Mouse (Mus musculus): Measurements from ENCODE around the gene Golga2.

Gene Golga2

DNA sequence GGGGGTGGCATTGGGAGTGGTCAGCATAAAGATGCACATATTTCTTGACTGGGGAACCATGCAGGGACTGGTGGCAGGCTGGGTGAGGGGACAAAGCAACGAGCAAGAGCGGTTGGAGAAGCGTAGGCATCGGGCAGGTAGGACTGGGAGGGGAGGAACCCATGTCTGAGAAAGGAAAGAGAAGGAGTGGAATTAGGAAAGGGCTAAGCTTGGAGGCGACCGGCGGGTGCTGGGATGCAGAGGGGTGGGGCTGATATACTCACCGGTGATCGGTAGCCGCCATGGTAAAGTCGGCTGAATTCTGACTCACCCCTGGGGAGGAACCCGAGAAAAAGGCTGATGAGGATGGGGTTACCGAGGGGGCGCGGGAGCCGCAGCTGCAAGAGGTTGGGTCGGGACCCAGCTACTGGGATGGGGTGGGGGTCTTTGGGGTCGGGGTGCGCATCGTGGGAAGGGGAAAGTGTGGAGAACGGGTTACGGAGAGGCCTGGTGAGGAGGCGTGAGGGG is at the start of gene Golga2:
Gene Golga2 (plus strand): TSS at position 51 of the 507 bp plus-strand sequence.
- DNase-seq: peak; percentile 51

DNA sequence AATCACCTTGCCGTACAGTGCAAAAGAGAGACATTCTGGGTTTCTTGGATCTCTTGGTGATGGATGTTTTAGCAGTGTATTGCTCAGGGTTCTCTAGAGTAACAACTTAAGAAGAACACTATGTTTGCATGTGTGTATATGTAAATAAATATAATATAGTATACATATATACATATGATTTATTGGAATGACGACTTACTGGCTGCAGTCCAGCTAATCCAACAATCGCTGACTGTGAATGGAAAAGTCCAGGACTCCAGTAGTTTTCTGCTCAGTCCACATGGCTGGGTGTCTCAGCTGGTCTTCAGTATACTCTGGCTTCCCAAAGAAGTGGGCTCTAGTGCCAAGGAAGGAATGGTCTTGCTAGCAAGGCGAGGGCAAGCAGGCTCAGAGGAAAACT is 49.6 kb upstream of the Golga2 start:
- DNase-seq: no peak

DNA sequence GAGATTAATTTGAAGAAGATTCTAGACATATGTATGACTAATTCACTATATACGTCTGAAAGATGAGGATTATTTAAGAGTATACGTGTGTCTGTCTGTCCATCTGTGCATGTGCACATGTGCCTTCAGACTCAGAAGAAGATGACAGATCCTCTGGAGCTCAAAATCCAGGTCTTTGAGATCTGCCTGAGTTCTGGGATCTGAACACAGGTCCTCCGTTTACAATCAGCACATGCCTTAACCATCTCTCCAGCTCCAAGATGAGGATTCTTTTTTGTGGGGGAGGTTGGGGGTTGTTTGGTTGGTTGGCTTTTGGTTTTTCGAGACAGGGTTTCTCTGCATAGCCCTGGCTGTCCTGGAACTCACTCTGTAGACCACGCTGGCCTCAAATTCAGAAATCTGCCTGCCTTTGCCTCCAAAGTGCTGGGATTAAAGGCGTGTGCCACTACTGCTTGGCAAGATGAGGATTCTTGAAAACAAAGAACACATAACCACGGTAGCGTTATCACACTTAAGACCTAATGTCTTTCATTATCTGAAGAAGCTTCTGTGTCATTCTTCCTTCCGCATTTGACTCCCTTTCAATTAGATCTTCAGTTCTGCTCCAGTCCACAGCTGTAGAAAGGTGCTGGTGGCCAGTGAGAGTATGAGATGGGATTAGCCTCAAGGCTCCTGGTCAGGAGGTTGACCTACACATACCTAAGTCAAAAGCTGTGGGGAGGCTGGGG is 48.3 kb upstream of the Golga2 start:
- no peak for DNase-seq

DNA sequence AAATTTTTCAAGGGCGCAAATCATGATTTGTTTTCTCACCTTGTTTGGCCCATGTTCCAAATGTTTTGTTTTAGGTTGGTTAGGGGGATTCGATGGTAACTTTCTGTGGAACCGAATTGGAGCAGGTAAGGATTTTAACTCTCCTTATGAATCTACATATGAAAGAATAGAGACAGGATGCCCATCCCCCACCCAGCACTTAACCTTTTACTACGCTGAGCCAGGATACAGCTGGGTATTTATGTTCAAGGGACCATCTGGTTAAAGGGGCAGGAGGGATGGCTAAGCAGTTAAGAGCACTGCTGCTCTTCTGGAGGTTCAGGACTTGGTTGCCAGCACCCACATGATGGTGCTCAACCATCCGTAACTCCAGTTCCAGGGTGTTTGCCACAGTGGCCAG is 46.6 kb upstream of the Golga2 start:
- DNase-seq: no peak

DNA sequence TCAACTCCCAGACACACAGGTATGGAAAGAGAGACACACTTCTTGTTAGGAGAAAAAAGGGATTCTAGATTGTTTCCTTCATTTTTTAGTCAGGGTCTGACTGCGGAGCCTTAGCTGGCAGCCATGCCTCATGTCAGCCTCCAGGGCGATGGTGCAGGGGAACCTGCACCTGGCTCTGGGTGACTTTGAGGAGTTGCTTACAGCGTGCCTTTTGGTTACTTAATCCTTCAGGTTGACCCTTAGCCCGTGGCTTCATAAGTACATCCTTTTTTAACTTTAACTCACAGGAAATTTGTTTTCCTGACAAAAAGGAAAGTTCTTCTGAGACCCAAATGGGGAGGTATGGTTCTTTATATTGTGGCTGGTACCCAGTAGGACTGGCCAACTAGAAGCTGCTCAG is 44.2 kb upstream of the Golga2 start:
- DNase-seq: no peak

DNA sequence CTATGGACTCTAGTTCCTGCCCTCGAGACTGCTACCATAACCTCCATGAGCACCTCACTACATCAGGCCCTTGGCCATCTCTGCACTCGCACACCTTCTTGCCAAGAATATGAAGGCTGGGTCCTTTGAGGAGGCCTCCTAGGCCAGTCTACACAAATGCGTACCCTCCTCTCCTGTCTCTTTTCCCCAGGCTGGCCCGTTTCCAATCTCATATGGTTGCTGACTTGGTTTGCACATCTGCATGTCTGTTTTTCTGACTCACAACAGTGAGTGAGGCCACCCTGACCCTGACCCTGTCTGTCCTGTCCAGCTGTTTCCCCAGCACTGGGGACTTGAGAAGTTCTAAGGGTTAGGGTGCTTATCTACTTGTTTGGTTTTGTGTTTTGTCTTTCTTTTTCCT is 40.4 kb upstream of the Golga2 start:
- no peak for DNase-seq

DNA sequence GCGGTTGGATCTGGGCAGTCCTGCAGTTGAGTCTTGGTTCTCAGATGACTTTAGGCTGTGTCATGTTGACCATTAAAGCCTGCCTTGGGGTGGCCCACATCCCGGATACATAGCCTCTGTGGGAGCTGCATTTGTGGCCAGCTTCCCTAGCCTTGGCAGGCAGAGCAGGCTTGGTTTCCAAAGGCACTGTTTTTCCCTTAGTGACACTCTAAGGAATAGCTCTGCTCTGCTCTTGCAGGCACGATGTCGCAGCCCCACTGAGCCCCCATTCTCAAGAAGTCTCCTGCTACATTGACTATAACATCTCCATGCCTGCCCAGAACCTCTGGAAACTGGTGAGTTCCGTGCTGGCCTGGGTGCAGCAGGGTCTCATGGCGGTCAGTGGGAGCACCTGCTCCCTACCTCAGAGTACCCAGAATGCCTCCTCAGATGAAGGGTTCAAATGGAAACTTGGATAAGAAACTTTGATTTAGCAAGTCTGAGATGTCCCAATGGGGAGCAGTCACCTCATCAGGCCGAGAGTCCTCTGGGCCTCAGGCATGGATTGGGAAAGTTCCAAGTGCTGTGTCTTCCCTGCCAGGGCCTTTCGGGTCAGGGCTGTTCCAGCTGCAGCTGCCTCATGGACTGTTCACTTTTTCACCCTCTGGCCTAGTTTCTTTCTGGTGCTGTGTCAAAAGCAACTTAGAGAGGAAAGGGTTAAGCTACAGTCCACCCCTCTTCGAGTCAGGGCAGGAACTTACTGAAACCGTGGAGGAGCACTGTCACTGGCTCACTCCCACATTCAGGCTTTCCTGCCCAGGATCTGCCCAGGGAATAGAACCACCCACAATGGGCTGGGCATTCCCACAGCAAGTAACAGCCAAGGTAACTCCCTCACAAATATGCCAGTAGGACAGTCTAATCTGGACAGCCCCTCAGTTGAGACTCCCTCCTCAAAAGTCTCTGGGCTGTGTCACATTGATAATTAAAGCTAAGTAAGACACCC is 38.5 kb upstream of the Golga2 start:
- no peak for DNase-seq

DNA sequence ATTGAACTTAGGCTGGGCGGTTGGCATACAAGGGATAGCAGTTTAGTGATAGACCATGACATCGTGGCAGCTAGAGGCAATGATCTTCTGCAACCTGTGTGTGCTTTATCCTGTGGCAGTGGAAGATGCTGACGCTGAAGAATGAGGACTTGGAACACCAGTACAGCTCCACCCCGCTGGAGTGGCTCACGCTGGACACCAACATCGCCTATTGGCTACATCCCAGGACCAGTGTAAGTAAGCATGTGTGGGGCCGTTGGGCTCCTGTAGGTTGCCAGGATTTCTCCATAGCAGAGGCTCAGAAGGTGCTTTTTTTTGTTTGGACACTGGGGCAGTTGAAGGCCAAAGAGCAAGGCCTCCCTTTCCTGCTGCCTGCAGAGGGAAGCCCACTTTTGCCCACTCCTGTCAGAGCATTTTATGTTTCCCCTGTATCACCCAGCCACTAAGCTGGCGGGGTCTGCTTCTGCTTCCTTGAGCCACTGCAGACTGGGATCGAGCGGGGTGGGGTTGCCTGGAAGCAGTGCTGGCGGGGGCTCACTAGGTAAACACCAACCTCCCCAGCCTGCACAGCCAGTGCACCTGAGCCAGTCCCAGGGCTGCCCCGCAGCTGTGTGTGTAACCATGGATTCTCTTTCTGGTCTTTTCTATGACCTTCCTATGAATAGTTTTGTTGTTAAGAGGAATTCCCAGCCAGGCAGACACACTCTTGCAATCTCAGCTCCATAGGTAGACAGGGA is 35.2 kb upstream of the Golga2 start:
- no peak for DNase-seq

DNA sequence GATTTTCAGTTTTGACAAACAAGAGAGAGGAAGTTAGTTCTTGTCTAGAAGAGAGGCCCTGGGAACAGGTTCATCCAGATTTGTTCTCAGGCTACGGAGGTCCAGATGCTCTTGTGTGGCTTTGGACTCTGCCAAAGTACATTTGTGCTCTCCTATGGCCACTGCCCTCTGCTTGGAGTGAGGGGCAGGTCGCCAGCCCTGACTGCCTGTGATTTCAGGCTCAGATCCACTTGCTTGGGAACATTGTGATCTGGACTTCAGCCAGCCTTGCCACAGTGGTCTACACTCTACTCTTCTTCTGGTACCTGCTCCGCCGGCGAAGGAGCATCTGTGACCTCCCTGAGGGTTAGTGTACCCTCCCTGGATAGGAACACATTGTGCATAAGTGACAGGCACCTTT is 34.5 kb upstream of the Golga2 start:
- DNase-seq: no peak

DNA sequence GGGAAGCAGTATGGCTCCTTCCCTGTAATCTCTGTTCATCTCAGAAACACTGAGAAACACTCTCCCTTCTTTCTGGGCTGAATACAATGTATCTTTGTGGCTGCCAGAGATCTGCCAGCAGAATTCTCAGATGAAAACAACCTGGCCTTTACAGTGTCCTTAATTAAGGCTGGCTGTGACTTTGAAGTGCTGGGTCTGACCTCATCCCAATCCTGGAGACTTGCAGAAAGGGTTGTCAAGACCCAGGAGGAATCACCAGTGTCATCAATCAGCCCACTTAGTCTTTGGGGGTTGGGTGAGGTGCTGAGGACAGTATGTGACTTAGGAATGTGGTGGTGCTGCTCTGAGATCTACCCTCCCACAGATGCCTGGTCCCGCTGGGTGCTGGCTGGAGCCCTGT is 33.8 kb upstream of the Golga2 start:
- no peak for DNase-seq

DNA sequence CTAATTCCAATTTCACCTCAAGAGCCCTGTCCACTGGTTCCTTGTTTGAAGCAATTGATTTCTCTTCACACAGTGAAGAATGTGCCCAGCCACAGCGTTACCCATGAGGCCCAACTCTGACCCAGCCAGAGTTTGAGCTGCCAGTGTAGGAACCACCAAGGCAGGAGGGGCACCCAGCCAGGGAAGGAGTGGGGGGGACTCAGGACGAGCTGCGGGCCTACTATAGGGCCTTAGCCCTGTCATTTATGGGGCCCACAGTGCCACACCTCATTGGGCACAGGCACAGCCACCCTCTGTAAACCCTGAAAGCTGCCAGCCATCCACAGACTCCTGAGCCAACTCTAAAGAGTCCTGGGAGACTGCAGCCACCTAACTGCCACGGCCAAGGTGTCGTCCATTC is 32.6 kb upstream of the Golga2 start:
- no peak for DNase-seq

DNA sequence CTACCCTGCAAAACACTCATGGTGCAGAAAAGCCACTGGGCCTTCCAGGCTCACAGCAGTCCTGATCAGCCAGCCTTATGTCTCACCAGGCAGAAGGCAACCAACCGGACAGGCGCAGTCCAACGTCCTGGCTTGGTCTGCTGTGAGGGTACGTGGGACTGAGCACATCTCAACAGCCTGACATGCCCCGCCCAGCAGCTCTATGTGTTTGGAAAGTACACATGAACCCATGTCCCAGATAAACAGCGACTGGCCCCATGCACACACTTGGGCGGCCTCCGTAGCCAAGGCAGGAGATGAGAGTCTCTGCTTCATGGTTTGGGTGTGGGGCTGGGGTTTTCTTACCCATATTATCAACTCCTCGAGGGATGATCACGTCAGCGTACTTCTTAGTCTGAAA is 30.9 kb upstream of the Golga2 start:
- DNase-seq: no peak

DNA sequence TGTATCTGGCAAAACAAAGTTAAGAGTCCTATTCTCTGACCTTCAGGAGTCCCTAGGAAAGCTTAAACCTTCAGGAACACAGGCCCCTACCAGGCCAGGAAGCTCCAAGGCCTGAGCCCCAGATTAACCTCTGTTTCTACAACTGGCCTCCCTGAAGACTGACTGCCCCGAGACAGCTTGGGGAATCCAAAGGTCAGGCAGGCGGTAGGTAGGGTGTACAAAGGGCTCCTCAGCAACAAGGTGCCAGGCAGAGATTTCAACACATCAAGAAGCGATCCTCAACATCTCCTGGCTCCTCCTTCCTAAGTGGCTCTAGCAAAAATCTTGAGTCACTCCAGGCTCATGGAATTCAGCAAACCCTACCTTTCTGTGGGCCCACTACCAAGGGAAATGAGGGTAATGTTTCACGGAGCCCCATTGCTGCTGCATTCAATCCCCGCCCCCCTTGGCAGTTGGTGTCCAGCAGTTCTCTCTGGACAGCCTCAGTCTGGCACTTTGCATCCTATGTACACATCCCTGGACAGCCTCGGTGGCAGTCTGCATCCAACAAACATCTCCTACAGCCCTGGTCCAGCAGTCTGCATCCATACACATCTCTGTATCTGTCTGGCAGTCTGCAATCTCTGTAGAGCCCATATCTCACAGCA is 28.2 kb upstream of the Golga2 start:
- no peak for DNase-seq

DNA sequence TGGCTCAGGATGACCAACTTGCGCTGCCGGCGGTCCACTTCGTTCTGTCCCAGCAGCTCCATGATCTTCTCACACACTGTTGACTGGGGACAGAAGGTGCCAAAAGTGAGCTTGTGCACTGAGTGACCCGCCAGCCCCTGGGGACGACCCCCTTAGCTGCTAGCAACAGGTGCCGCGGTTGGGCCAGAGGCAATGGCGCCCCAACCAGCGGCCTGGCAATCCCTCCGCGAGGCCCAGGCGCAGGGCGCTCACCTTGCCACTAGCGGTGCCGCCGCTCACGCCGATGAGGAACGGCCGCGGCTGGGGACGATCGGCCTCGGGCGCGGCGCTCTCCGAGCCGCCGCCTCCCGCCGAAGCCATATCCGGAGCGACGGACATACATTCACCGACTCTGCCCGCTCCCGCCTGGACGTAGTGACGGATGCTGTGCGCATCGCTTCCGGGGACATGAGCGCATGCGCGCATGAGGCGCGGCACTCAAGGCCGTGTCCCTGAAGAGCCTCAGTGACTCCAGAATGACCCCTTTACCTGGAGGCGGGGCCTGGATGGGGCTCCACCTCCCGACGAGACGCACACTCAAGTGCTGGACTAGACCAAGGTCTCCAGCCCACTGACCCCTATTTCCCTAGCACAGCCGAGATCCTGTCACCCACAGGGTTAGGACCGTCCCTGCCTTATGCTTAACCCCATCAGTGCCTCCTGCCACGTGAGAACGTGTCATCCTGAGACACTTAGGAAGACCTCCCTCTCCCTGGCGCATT is 27.3 kb upstream of the Golga2 start, which contains the start of gene Uck1:
Gene Uck1 (minus strand): TSS at position 503 of the 761 bp plus-strand sequence.
- peak; percentile 95 for DNase-seq

DNA sequence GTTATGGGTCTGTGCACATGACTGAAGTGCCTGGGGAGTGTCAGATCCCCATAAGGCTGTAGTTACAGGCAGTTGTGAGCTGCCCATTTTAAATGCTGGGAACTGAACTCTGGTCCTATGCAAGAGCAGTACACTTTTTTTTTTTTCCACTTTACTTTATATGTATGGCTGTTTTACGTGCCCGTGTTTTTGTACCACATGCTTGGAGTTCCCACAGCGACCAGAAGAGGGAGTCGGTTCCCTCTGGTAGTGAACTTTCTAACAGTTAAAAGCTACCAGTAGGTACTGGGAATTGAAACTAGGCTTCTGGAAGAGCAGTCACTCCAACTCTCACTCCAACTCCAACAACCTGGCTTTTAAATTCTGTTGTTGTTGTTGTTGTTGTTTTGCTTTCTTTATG is 26.5 kb upstream of the Golga2 start:
- peak; percentile 76 for DNase-seq

DNA sequence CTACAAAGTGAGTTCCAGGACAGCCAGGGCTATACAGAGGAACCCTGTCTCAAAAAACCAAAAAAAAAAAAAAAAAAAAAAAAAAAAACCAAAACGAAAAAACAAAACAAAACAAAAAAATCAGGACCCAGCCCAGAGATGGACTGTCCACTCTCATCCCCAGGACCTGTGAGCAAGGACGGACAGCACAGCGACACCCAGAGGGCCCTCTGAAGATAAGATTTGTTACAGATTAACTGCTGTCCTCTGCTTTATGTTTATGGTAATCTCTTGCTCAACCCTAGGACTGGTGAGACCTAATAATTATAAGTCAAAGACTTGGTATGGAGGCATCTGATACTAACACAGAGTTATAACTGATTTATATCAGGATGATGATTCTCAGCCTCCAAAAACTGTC is 11.4 kb upstream of the Golga2 start:
- DNase-seq: no peak

DNA sequence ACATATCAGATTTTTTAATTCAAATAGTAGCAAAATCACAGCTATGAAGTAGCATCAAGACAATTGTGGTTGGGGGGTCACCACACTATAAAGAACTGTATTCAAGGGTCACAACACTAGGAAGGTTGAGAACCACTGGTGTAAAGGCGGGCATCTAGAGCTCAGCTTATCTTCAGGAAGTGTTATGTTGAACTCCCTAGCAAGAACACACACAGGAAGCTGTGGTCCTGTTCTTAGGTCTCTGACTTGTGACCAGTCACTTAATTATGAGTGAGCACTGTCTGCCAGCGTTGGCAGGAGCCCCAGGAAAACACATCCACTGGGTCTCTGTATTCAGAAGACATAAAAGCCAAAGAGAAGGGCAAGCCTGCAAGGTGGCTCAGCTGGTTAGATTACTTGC is 4.9 kb upstream of the Golga2 start:
- no peak for DNase-seq

DNA sequence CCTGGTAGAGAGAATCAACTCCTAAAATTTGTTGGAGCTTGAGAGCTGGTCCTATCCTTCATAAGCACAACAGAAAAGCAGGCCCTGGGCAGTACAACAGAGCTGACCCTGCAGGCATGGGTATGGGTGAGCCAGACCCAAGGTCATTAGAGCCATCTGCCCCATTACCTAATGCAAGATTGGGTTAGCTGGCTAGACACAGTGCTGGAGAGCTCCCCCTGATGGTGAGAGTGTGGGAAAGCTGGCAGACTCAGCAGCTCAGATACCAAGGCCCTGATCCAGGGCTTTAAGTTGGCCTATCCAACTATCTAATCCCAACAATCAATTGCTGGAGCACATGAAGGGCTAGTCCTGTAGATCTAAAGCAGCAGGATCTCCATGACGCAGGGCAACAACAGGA is 4.5 kb upstream of the Golga2 start:
- DNase-seq: peak; percentile 64

DNA sequence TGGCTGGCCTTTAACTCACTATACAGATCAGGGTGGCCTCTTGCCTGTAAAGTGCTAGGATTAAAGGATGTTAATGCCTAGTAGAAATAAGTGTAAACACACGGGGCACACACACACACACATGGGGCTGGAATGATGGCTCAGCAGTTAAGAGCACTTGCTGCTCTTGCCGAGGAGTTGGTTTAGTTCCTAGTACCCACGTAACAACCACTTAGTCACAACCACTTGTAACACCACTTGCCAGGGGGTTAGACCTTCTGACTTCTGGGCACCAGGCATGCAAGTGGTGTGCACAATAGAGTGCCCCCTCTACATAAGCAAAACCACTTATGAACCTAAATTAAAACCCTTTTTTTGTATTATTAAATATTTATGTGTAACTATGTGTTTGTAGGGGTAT is 3.2 kb upstream of the Golga2 start:
- no peak for DNase-seq

DNA sequence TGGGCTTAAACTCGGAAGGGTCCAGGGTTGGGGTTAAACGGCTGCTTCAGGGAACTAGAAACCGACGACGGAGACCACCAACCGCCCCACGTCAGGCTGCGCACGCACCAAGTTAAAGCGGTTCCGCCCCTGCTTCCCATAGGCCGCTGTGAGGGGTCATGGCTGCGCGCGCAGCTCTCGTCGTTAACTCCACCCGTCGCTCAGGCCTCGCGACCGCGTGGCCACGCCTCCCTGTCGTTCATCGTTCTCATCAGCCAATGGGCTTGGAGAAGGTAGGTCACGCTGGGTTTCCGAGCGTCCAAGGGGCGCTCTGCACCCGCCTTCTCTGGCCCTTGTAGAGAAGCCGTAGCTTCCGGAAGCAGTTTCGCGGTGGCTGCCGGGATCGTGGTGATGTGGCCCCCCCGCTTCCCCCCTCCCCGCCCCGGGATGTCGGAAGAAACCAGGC is 761 bp downstream of the Golga2 start, which contains the start of gene Swi5:
Gene Swi5 (minus strand): TSS at position 153 of the 445 bp plus-strand sequence.
- peak; percentile 100 for DNase-seq

DNA sequence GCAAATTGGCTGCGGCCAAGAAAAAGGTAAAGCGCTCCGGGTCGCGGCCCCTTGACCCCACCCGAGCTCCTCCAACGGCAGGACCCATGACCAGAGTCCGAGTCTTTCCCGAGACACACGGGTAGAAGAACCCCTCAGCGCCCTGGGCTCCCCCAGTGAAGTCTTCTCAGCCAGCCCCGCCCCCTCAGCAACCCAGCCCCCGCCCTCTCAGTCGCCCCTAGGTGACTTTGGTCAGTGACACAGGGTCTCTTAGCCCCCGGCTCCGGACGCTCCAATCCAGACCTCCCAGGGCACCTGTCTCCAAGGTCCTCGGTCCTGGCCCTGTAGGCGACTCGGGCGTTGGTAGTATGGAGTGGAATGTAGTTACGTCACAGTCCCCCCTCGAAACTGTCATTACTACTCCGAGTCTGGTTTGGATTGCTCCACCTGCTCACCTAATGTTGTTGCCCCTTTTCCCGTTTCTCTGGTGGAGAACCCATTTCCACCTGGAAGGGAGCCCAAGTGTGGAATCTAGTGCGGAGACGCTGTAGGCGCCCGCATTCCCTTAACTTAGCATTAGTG is 1.3 kb downstream of the Golga2 start:
- no peak for DNase-seq
